Mouse (Mus musculus): ENCODE results near the gene Ctsq.
"Not testable (repeated sequence)": the region's sequence is repeated elsewhere in the genome, so short reads cannot be mapped to it uniquely, and the experiment has no call there.

Gene Ctsq

GRCm38 (mm10) chr13:61040531-61040930, at the start of gene Ctsq:
Ctsq (minus strand) TSS chr13:61040631.
- no peak for DNase-seq (ENCODE audit: low spot score)

- DNase-seq (ENCODE audit: low spot score): no peak
Measured at GRCm38 (mm10) chr13:61022785-61023184, 17.6 kb downstream of the Ctsq start.

DNA sequence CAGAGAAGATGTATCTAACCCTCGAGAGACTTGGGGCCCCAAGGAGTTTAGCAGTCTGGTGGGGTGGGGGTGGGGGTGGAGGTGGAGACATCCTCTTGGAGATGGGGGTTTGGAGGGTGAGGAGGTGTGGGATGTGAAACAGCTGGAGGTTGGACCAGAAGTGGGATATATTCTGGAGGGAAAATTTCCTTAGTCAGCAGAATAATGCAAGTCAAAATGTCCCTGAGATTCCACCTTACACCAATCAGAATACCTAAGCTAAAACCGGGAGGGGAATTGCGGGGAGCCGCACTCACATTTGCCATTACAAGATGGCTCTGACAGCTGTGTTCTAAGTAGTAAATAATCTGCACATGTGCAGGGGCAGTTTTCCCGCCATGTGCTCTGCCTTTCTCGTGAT, 18.6 kb downstream of the Ctsq start:
- no peak for DNase-seq (ENCODE audit: low spot score)

- no peak for DNase-seq (ENCODE audit: low spot score)
Measured at GRCm38 (mm10) chr13:61010171-61010570, 30.3 kb downstream of the Ctsq start.

DNA sequence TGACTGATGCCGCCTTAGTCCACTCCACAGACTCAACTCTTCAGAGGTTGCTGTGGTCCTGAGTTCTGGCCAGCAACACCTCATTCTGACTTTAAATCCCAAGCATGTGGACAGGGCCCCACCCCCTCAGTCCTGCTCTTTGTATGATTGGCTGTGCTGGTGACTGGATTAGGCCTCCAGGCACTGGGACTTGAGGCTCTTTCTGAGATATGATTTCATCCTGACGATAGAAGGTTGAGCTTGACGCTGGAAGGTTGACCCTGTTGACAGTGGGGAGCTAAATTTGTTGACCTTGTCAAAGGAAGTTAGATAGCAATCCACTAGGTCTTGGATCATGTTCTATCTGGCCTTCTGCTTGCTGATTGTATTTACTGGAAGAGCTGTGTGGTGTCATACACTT, 34.6 kb downstream of the Ctsq start, which contains the start of gene Ctsj:
Gene Ctsj (minus strand): TSS at position 101 of the 400 bp plus-strand sequence.
- DNase-seq (ENCODE audit: low spot score): no peak

DNA sequence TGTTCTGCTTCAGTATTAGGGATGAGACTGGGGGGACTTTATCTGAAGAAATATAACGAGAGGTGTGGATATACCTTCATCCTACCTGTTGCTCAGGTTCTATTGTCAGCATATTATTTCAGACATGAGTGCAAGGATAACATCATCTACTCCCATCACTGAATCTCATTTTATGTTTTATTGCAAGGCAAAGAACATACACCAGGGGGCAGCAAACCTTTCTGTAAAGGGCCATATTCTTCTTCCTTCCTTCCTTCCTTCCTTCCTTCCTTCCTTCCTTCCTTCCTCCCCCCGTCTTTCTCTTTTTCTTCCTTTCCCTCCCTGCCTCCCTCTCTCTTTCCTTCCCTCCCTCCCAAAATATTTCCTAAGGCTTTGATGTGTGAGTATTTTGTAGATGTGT, 42.8 kb downstream of the Ctsq start:
- no peak for DNase-seq (ENCODE audit: low spot score)

DNA sequence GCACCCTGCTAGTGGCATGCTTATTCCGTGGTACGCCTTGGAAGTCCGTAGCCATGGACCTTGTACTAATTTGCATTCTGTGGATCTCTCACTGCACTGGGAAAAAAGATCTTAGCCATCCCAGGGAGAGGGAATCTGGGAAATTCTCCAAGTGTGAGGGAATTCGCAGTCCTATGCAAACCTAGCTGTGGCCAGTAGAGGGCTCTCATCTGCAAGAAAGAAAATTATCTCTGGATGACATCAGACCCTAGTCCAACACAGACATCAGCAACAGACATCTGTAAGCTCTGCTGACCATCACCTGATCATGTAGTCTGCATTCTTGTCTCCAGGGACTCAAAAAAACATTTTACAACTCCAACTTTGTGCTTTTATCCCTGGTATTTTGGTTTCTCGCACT, 53.5 kb downstream of the Ctsq start:
- DNase-seq (ENCODE audit: low spot score): not testable (repeated sequence)
